Mouse (Mus musculus): ENCODE measurements around the gene Scn4a. TPM values are rescaled to one million over a fixed set of nuclear protein-coding genes. Genes with fewer than 3 reads are reported as not detected.
A peak's percentile ranks its signal among the peaks of the same experiment; 100 is the strongest.

The Scn4a gene
- total RNA-seq, 2 experiments from 2014 or later: 0.11 TPM; not detected in 1

DNA sequence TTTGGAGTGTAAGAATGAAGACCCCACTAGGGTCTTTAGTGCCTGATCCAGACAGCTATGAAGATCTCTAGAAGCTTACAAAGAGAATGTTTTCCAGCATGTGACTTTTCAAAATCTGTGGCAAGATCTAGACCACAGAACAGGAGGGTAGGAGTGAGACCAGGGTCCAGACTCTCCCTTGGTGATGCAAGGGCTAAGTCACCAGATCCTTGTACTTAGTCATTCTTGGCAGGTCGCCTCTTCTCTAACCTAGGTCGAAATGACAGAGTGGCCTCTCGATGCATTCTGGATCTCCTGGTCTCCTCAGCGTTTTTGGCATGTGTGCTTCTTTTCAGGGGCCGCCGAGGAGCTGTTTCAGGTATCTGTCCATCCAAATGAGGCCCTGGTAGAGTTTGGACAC is 70.6 kb downstream of the Scn4a start:
- ATAC-seq (replicated peaks; ENCODE audit: low FRiP score, low TSS enrichment, poor library complexity, severe bottlenecking): no peak

DNA sequence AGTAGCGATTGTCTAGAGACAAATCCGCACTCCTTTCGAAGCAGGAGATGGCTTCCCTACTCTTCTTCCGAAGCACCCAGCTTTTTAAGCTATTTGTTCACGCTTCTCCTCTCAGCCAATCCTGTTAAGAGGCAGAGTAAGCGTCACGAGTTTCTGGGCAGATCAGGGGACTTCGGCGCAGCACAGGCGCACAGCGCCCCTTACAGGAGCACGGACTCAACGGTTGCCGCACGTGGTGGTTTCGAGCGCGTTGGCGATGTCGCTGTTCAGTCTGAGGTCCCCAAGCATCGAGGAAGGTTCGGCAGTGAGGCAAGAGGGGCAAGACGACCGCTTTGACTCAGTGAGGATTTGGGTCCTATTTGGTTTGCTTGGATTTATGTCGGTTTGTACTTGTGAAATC is 76.6 kb downstream of the Scn4a start, which contains the start of gene Tcam1:
Tcam1 (plus strand) TSS at position 219 of the 400 bp plus-strand sequence.
- peak; percentile 77 for ATAC-seq (replicated peaks; ENCODE audit: low FRiP score, low TSS enrichment, poor library complexity, severe bottlenecking)

- ATAC-seq (replicated peaks; ENCODE audit: low FRiP score, low TSS enrichment, poor library complexity, severe bottlenecking): no peak
These were observed 78.1 kb downstream of the Scn4a start for GRCm38 (mm10) chr11:106274971-106275411.

- ATAC-seq (replicated peaks; ENCODE audit: low FRiP score, low TSS enrichment, poor library complexity, severe bottlenecking): no peak
These were observed 78.7 kb downstream of the Scn4a start for GRCm38 (mm10) chr11:106274374-106274773.

DNA sequence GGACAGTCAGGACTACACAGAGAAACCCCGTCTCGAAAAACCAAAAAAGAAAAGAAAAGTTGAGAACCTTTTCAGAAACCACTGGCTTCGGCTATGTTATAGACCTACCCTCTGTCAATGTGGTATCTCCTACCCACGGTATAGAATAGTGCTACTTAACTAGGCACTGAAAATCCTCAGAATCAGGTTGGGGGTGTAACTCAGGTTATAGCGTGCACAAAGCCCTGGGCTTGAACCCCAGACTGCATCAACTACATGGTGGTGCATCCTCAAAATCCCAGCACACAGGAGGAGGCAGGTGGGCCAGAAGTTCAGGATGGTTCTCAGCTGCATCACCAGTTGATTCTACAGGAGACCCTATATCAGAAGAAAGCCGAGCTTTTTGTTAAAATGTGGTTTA is 79.3 kb downstream of the Scn4a start:
- ATAC-seq (replicated peaks; ENCODE audit: low FRiP score, low TSS enrichment, poor library complexity, severe bottlenecking): no peak

DNA sequence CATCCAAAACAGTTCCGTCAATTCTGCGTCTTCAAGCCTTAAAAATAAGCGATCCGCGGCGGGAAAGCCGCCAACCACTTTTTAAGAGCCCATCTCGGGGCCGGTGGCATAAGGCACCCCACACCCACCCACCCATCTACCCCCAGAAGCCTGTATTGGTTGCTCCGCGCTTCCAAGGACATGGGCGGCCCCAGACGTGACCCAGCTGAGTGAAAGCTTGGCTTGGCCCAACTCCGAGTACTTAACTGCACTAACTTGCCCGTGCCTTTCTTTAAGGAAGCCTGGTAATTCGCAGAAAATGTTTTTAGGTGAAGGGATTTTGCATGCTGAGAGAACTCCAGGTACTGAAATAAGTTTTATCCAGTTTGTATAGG is 79.8 kb downstream of the Scn4a start:
- ATAC-seq (replicated peaks; ENCODE audit: low FRiP score, low TSS enrichment, poor library complexity, severe bottlenecking): no peak

GRCm38 (mm10) chr11:106272644-106273310 is 80.3 kb downstream of the Scn4a start, which contains the start of gene Smarcd2:
Gene Smarcd2, minus strand, starts transcription at chr11:106272972.
- ATAC-seq (replicated peaks; ENCODE audit: low FRiP score, low TSS enrichment, poor library complexity, severe bottlenecking): peak; percentile 82

- ATAC-seq (replicated peaks; ENCODE audit: low FRiP score, low TSS enrichment, poor library complexity, severe bottlenecking): no peak; the same call in 1 of the 2 replicates
These were observed 81.1 kb downstream of the Scn4a start for GRCm38 (mm10) chr11:106271794-106272643.

- ATAC-seq (replicated peaks; ENCODE audit: low FRiP score, low TSS enrichment, poor library complexity, severe bottlenecking): no peak
These were observed 81.8 kb downstream of the Scn4a start for GRCm38 (mm10) chr11:106271131-106271793.

GRCm38 (mm10) chr11:106269060-106269431 is 84.0 kb downstream of the Scn4a start:
- no peak for ATAC-seq (replicated peaks; ENCODE audit: low FRiP score, low TSS enrichment, poor library complexity, severe bottlenecking)

Other genes with a start within 250 kb of the Scn4a start
- not detected in 2 replicates for gene Gm10840, start 192.4 kb downstream of the Scn4a start, total RNA-seq (2014; fragmentation: Nextera tagmentation)
- not detected in 2 replicates for gene Gm10840, start 192.4 kb downstream of the Scn4a start, total RNA-seq (2017)
- gene Limd2, start 192.4 kb downstream of the Scn4a start, total RNA-seq (2014; fragmentation: Nextera tagmentation): 12.0 and 18.5 TPM in 2 replicates
- 4.4 and 5.9 TPM in 2 replicates for gene Limd2, start 192.4 kb downstream of the Scn4a start, total RNA-seq (2017)
- 20.3 and 29.6 TPM in 2 replicates for gene Strada, start 151.1 kb downstream of the Scn4a start, total RNA-seq (2014; fragmentation: Nextera tagmentation)
- gene Strada, start 151.1 kb downstream of the Scn4a start, total RNA-seq (2017): 9.8 and 15.5 TPM in 2 replicates
- gene Ccdc47, start 136.9 kb downstream of the Scn4a start, total RNA-seq (2014; fragmentation: Nextera tagmentation): 33.8 and 41.7 TPM in 2 replicates
- gene Ccdc47, start 136.9 kb downstream of the Scn4a start, total RNA-seq (2017): 218 and 232 TPM in 2 replicates
- 65.1 and 66.6 TPM in 2 replicates for gene Ddx42, start 136.4 kb downstream of the Scn4a start, total RNA-seq (2014; fragmentation: Nextera tagmentation)
- gene Ddx42, start 136.4 kb downstream of the Scn4a start, total RNA-seq (2017): 82.7 and 126 TPM in 2 replicates
- gene Ftsj3, start 97.2 kb downstream of the Scn4a start, total RNA-seq (2014; fragmentation: Nextera tagmentation): 115 and 123 TPM in 2 replicates
- gene Ftsj3, start 97.2 kb downstream of the Scn4a start, total RNA-seq (2017): 235 and 274 TPM in 2 replicates
- gene Psmc5, start 97.1 kb downstream of the Scn4a start, total RNA-seq (2014; fragmentation: Nextera tagmentation): 126 and 145 TPM in 2 replicates
- 111 and 128 TPM in 2 replicates for gene Psmc5, start 97.1 kb downstream of the Scn4a start, total RNA-seq (2017)
- gene Smarcd2, start 80.3 kb downstream of the Scn4a start, total RNA-seq (2014; fragmentation: Nextera tagmentation): 93.8 and 120 TPM in 2 replicates
- 201 and 272 TPM in 2 replicates for gene Smarcd2, start 80.3 kb downstream of the Scn4a start, total RNA-seq (2017)
- 1.4 and 3.5 TPM in 2 replicates for gene Tcam1, start 76.6 kb downstream of the Scn4a start, total RNA-seq (2014; fragmentation: Nextera tagmentation)
- gene Tcam1, start 76.6 kb downstream of the Scn4a start, total RNA-seq (2017): 2.1 and 3.7 TPM in 2 replicates
- not detected in 2 replicates for gene Gh, start 51.4 kb downstream of the Scn4a start, total RNA-seq (2014; fragmentation: Nextera tagmentation)
- not detected in 2 replicates for gene Gh, start 51.4 kb downstream of the Scn4a start, total RNA-seq (2017)
- gene Cd79b, start 38.5 kb downstream of the Scn4a start, total RNA-seq (2014; fragmentation: Nextera tagmentation): 5.1 and 21.6 TPM in 2 replicates
- 1.4 and 3.5 TPM in 2 replicates for gene Cd79b, start 38.5 kb downstream of the Scn4a start, total RNA-seq (2017)
- 4.6 TPM in 1 of 2 replicates, not detected in the other for gene Prr29, start 12.2 kb upstream of the Scn4a start, total RNA-seq (2014; fragmentation: Nextera tagmentation)
- not detected in 2 replicates for gene Prr29, start 12.2 kb upstream of the Scn4a start, total RNA-seq (2017)
- 20.5 and 46.5 TPM in 2 replicates for gene Icam2, start 34.8 kb upstream of the Scn4a start, total RNA-seq (2014; fragmentation: Nextera tagmentation)
- 51.4 and 82.3 TPM in 2 replicates for gene Icam2, start 34.8 kb upstream of the Scn4a start, total RNA-seq (2017)
- 13.7 and 14.2 TPM in 2 replicates for gene Ern1, start 134.6 kb upstream of the Scn4a start, total RNA-seq (2014; fragmentation: Nextera tagmentation)
- 7.0 and 9.8 TPM in 2 replicates for gene Ern1, start 134.6 kb upstream of the Scn4a start, total RNA-seq (2017)

All from megakaryocyte-erythroid progenitor cell, adult 5-6 weeks (primary cell).